Mouse (Mus musculus) liver, embryonic 14.5 days (tissue): Measurements from ENCODE around the gene Rbp4. TPM values are rescaled to one million over a fixed set of nuclear protein-coding genes. Genes with fewer than 3 reads are reported as not detected.

Source experiments
- ATAC-seq: fragments of 200-750 bp; cut with Nextera tagmentation; 2 replicates; pipeline ENCODE4 v1.8.0; 2017; ENCODE audit warnings: moderate number of reproducible peaks, mild to moderate bottlenecking, moderate library complexity; ENCODE audit not compliant: insufficient read depth
- DNase-seq, 3 experiments: peaks; one replicate each; pipeline ENCODE4 v3.0.0-alpha.2; 2012 to 2013; ENCODE audit warnings: low read depth in 3 of 3, low spot score in 3 of 3
- H3K27ac ChIP-seq: fragments of 300-500 bp; sonication (generic); 2 replicates; pipeline ENCODE4 v1.5.1; 2014; ENCODE audit warnings: moderate library complexity, mild to moderate bottlenecking, control low read depth, inconsistent platforms
- H3K27me3 ChIP-seq: fragments of 300-500 bp; sonication (generic); 2 replicates; pipeline ENCODE4 v1.6.1; 2014; ENCODE audit warnings: mild to moderate bottlenecking, low read length, moderate library complexity; ENCODE audit not compliant: control insufficient read depth, insufficient read depth
- H3K36me3 ChIP-seq: fragments of 300-500 bp; sonication (generic); replicated peaks from 2 replicates; pipeline ENCODE4 v1.6.1; 2014; ENCODE audit warnings: low read depth; ENCODE audit not compliant: control insufficient read depth, insufficient read depth
- H3K4me1 ChIP-seq, 2 experiments: fragments of 200-500 bp in 1 of 2; fragments of 300-500 bp in 1 of 2; sonication (generic) in 1 of 2; replicated peaks; 2 replicates each; pipeline ENCODE4 v1.6.1; 2012 to 2014; ENCODE audit warnings: antibody characterized with exemption in 1 of 2, inconsistent platforms in 1 of 2, low read length in 1 of 2; ENCODE audit not compliant: control insufficient read depth in 2 of 2, insufficient read depth in 2 of 2
- H3K4me2 ChIP-seq: fragments of 300-500 bp; sonication (generic); 2 replicates; pipeline ENCODE4 v1.6.1; 2014; ENCODE audit warnings: low read depth, mild to moderate bottlenecking, control low read depth, moderate library complexity
- H3K4me3 ChIP-seq, 2 experiments: fragments of 200-500 bp in 1 of 2; fragments of 300-500 bp in 1 of 2; sonication (generic) in 1 of 2; 2 replicates each; pipeline ENCODE4 v1.5.1; 2012 to 2014; ENCODE audit warnings: low read depth in 2 of 2, low read length in 2 of 2, mild to moderate bottlenecking in 2 of 2, control low read depth in 1 of 2, inconsistent platforms in 1 of 2, moderate library complexity in 1 of 2; ENCODE audit not compliant: insufficient read depth in 1 of 2
- H3K9ac ChIP-seq: fragments of 300-500 bp; sonication (generic); replicated peaks from 2 replicates; pipeline ENCODE4 v1.6.1; 2014; ENCODE audit warnings: mild to moderate bottlenecking, control low read depth, moderate library complexity
- H3K9me3 ChIP-seq: fragments of 300-500 bp; sonication (generic); 2 replicates; pipeline ENCODE4 v1.6.1; 2016; ENCODE audit warnings: low read length, mixed read lengths; ENCODE audit not compliant: control insufficient read depth
- CTCF ChIP-seq: IDR thresholded peaks from 2 replicates; pipeline ENCODE4 v1.5.1; 2016; ENCODE audit warnings: antibody characterized with exemption, low read depth, control low read depth
- EP300 ChIP-seq: IDR thresholded peaks from 2 replicates; pipeline ENCODE4 v1.6.1; 2016; ENCODE audit warnings: antibody characterized with exemption, low read depth
- WGBS: fragments of 180-500 bp; shearing (Covaris S2); extraction: QIAGEN DNeasy Blood & Tissue Kit; methylation state at CpG from one replicate; pipeline ENCODE4 v1.1.7; 2014; ENCODE audit not compliant: insufficient replicate concordance; 5-methylcytosine and 5-hydroxymethylcytosine counted together
- polyA plus RNA-seq, 2 experiments: library from polyadenylated mRNA; depleted of rRNA in 1 of 2; stranded (reverse) in 1 of 2; unstranded in 1 of 2; fragments of >200 nt; fragmentation: Nextera tagmentation in 1 of 2; extraction: Ambion mirVana in 1 of 2; gene quantifications; 2 replicates each; pipeline versions ENCODE4 v1.2.1 to v1.2.3; 2012 to 2014

The Rbp4 gene
- polyA plus RNA-seq, 2 experiments: 801 to 1,536 TPM

GRCm38 (mm10) chr19:38089358-38089757 is 35.7 kb downstream of the Rbp4 start:
- DNase-seq (no peak), ATAC-seq (no peak)
- H3K4me1 ChIP-seq: no peaks in the 10 kb centered on the region
- H3K9ac ChIP-seq: no peak overlapping the region
- H3K27me3 ChIP-seq: no peaks in the 10 kb centered on the region
- no peak for TF ChIP-seq EP300
- no peak for TF ChIP-seq CTCF
- H3K27ac ChIP-seq: no peak overlapping the region
- no peaks in the 10 kb centered on the region for H3K36me3 ChIP-seq
- H3K4me3 ChIP-seq: no peak overlapping the region
- H3K9me3 ChIP-seq: no peaks in the 10 kb centered on the region
- H3K4me2 ChIP-seq: no peak overlapping the region
- WGBS: 58% methylated on average over 8 of the region's 8 CpGs

- Histone ChIP-seq H3K27me3 (no peaks in the 10 kb centered on the region), H3K4me3 (no peak overlapping the region), H3K9ac (no peak overlapping the region), H3K36me3 (no peaks in the 10 kb centered on the region), H3K9me3 (no peaks in the 10 kb centered on the region), H3K27ac (no peak overlapping the region), H3K4me1 (no peaks in the 10 kb centered on the region), H3K4me2 (no peak overlapping the region)
- DNase-seq (peak in 1 of 3 experiments; percentile 7), ATAC-seq (no peak)
- TF ChIP-seq CTCF: peak; percentile 65
- TF ChIP-seq EP300: no peak
- WGBS: 46% methylated on average over 11 of the region's 11 CpGs
Measured at GRCm38 (mm10) chr19:38086948-38087551, 38.0 kb downstream of the Rbp4 start.

DNA sequence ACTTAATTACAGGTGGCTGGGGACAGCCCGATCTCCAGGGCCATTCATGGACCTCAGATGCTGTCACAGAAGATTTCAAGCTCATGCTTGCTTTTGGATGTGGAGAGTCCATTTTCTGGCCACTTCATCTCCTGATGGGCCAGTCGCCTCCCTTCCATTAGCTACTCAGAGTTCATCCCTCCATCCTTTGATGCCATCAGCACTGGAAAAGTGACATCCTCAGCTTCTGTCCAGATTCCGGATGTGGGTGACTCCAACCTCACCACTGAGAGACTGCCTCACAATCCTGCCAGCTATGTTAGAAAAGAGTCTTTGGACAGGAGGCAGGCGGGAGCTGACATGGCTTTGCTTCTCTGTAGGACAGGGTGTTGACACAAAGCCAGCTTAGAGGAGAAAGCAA is 39.2 kb downstream of the Rbp4 start:
- ATAC-seq: no peak

DNA sequence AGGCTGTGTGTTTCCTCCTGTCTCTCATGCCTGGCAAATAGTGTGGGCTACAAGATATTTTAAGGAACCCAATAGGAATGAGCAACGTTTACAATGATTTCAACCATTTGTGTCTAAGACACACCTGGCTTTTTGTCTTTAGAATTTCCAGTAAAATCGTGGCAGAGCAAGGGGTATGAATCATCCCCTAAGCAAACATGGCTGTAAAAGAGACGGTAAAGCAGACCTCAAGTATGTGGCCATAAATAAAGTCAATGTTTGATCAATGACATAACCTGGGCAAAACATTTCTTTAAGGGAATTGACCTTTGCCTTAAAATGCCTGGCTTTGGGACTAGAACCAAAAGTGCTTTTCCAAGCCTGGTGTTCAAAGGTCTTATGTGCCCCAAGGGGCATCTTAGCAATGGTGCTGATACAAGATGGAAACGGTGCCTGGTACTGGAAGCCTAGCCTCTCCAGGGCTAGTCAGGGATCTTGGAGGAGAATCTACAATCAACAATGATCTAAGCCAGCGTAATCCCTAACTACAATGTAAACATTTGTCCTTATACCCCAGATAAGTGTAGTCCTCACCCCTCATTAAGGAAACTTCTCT is 42.1 kb downstream of the Rbp4 start:
- Histone ChIP-seq H3K4me1 (no peaks in the 10 kb centered on the region), H3K9me3 (no peaks in the 10 kb centered on the region), H3K27me3 (no peaks in the 10 kb centered on the region), H3K4me2 (no peak overlapping the region), H3K36me3 (no peaks in the 10 kb centered on the region), H3K4me3 (no peak overlapping the region), H3K9ac (no peak overlapping the region), H3K27ac (no peak overlapping the region)
- ATAC-seq (no peak), DNase-seq (no peak)
- 46% methylated on average over 5 of the region's 5 CpGs for WGBS
- no peak for TF ChIP-seq EP300
- no peak for TF ChIP-seq CTCF

More for the DNA sequence above, 39.2 kb downstream of the Rbp4 start:
- no peak overlapping the region for H3K4me3 ChIP-seq
- no peak overlapping the region for H3K27ac ChIP-seq
- H3K36me3 ChIP-seq: no peaks in the 10 kb centered on the region
- WGBS: 53% methylated on average over 4 of the region's 4 CpGs
- TF ChIP-seq EP300 (no peak), CTCF (no peak)
- no peak overlapping the region for H3K4me2 ChIP-seq
- no peak overlapping the region for H3K9ac ChIP-seq
- DNase-seq: no peak
- H3K27me3 ChIP-seq: no peaks in the 10 kb centered on the region
- H3K4me1 ChIP-seq: no peaks in the 10 kb centered on the region
- H3K9me3 ChIP-seq: no peaks in the 10 kb centered on the region

GRCm38 (mm10) chr19:38081361-38081760 is 43.7 kb downstream of the Rbp4 start:
- Histone ChIP-seq H3K36me3 (no peaks in the 10 kb centered on the region), H3K4me3 (no peak overlapping the region), H3K27ac (no peak overlapping the region), H3K9ac (no peak overlapping the region), H3K27me3 (no peaks in the 10 kb centered on the region), H3K4me1 (no peaks in the 10 kb centered on the region), H3K4me2 (no peak overlapping the region), H3K9me3 (no peaks in the 10 kb centered on the region)
- DNase-seq: no peak
- 53% methylated on average over 3 of the region's 3 CpGs for WGBS
- ATAC-seq: no peak
- TF ChIP-seq EP300 (no peak), CTCF (no peak)
